Mouse (Mus musculus) heart, adult 2 months (tissue): ENCODE measurements at regions not wholly inside any gene's neighbourhood (a gene's known extent, or its start where the extent isn't known, plus 50 kb on each side); places are given as distances from the start of the nearest gene placed in this dataset.

Experiments used
- CTCF ChIP-seq: fragments of 200-600 bp; IDR thresholded peaks from 2 replicates; pipeline ENCODE4 v1.8.1; 2022; ENCODE audit warnings: antibody characterized with exemption, mild to moderate bottlenecking, moderate library complexity
- EP300 ChIP-seq: fragments of 200-500 bp; IDR thresholded peaks from 2 replicates; pipeline ENCODE4 v1.6.1; 2011; ENCODE audit warnings: low read depth, low read length, control low read depth; ENCODE audit not compliant: insufficient read depth

DNA sequence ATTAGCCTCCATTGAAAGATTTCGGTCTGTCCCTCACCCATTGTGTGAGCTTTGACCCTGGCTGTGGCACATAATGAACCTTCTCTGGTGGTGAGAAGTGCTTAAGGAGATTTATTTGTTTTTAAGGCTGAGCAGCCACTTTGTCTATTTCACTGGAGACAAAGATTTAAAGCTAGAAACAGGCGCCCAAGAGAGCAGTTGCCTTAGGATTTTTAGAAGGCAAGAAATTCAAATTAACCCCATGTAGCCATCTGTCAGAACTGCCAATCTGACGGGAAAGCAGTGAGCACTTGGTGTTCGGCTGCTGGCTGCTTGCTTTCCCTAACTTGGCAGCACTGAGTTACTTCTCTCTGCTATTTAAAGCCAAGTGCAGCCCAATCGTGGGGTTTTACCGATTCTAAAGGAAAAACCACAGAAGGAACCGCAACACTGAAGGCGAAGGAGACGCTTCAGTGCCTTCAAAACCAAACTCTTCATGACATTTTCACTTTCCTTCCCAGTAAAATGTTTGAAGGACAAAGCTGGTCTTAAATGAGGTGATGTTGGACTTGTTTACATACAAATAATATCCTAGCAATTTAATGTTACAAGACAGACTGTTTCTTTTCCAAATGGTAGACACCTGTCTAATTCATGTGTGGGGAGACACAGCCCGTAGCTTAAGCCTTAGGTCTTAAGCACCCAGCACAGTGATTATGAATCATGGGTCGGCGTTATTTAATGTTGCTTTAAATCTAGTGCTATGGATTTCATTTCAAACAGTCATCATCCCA lies 88.9 kb upstream of the Ptpn13 start:
- TF ChIP-seq EP300 (no peak), CTCF (no peak)
